Mouse (Mus musculus) intestine, postnatal 0 days (tissue): ENCODE measurements around the gene Zg16. TPM values are rescaled to one million over a fixed set of nuclear protein-coding genes. Genes with fewer than 3 reads are reported as not detected.

Experiments used
- ATAC-seq: fragments of 200-750 bp; cut with Nextera tagmentation; 2 replicates; pipeline ENCODE4 v1.8.0; 2017; ENCODE audit warnings: mild to moderate bottlenecking, moderate TSS enrichment, moderate library complexity
- H3K27ac ChIP-seq: fragments of 300-500 bp; sonication (generic); 2 replicates; pipeline ENCODE4 v1.5.1; 2014; ENCODE audit warnings: mild to moderate bottlenecking, low read depth, low read length, moderate library complexity
- H3K27me3 ChIP-seq: fragments of 300-500 bp; sonication (generic); replicated peaks from 2 replicates; pipeline ENCODE4 v1.6.1; 2014; ENCODE audit warnings: low read length, mixed read lengths; ENCODE audit not compliant: control insufficient read depth, insufficient read depth
- H3K36me3 ChIP-seq: fragments of 300-500 bp; sonication (generic); 2 replicates; pipeline ENCODE4 v1.6.1; 2014; ENCODE audit warnings: mild to moderate bottlenecking, moderate library complexity; ENCODE audit not compliant: control insufficient read depth, insufficient read depth
- H3K4me1 ChIP-seq: fragments of 300-500 bp; sonication (generic); replicated peaks from 2 replicates; pipeline ENCODE4 v1.6.1; 2014; ENCODE audit warnings: antibody characterized with exemption, low read length, mixed read lengths; ENCODE audit not compliant: control insufficient read depth, insufficient read depth
- H3K4me2 ChIP-seq: fragments of 300-500 bp; sonication (generic); replicated peaks from 2 replicates; pipeline ENCODE4 v1.6.1; 2014; ENCODE audit warnings: low read depth, mild to moderate bottlenecking, moderate library complexity
- H3K4me3 ChIP-seq: fragments of 300-500 bp; sonication (generic); 2 replicates; pipeline ENCODE4 v1.5.1; 2014; ENCODE audit warnings: low read depth, low read length
- H3K9ac ChIP-seq: fragments of 300-500 bp; sonication (generic); 2 replicates; pipeline ENCODE4 v1.6.1; 2014; ENCODE audit warnings: mild to moderate bottlenecking, low read depth, low read length
- H3K9me3 ChIP-seq: fragments of 300-500 bp; sonication (generic); 2 replicates; pipeline ENCODE4 v1.6.1; 2016; ENCODE audit warnings: mixed run types; ENCODE audit not compliant: control insufficient read depth
- CTCF ChIP-seq: sonication (generic); IDR thresholded peaks from 2 replicates; pipeline ENCODE4 v1.5.1; 2016; ENCODE audit warnings: low read depth, mild to moderate bottlenecking, control low read depth, antibody characterized with exemption, moderate library complexity
- WGBS: fragments of 180-500 bp; shearing (Covaris S2); extraction: QIAGEN DNeasy Blood & Tissue Kit; methylation state at CpG from one replicate; pipeline ENCODE4 v1.1.7; 2014; 5-methylcytosine and 5-hydroxymethylcytosine counted together
- polyA plus RNA-seq: library from polyadenylated mRNA; unstranded; fragments of >200 nt; fragmentation: Nextera tagmentation; extraction: Ambion mirVana; gene quantifications from 2 replicates; pipeline ENCODE4 v1.2.1, GENCODE M21; 2015

Gene Zg16
- polyA plus RNA-seq, 1 experiment from 2014 or later: 225 TPM

DNA sequence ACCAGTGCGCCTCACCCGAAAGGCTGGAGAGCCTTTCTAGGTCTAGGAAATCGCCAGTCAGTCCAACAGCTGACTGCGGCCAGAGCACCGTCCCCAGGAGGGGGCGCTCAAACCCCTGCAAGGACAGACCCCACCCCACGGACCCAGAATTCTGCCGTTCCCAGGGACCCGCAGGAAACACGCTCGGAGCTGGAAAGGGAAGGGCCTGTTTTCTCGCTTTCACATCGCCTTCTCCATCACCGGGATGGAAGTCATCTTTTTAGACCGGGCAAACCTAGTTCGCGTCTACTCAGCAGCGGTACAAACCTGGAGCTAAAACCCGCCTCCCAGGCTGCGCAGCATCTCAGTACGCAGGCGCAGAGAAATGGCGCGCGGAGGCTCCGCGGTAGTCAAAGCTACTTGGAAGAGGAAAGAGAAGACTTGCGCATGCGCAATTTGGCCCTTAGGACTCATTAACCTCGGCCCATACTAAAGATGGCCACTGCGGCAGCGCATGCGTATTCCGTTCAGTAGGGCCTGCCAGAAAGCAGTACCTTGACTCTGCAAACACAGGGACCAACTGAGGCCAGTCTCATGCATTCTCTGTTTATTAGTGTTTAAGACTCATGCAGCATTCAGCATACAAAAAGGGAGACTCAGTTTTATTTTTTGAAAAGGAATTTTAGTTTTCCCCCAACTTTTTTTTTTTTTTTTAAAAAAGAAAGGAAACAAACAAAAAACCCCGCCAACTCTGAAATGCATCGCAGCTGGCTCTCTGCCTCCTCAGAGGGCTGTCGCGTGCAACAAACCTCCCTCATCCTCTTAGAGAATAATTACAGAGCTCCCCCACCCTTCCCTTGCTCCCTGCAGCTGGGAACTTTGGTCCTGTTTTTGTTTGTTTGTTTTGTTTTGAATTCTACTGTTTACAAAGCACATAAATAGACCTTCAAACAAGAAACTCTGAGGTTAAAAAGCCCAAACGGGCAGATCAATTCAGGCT lies 69.9 kb downstream of the Zg16 start, which contains the start of gene Pagr1a:
Pagr1a (minus strand) TSS at position 382 of the 979 bp plus-strand sequence.
- peak within 1 kb of the TSS; percentile 73 for H3K9ac ChIP-seq
- peak; percentile 92 for TF ChIP-seq CTCF
- WGBS: 2% methylated on average over 39 of the region's 39 CpGs
- H3K4me2 ChIP-seq: peak within 1 kb of the TSS; percentile 82
- peak within 1 kb of the TSS; percentile 81 for H3K27ac ChIP-seq
- H3K4me1 ChIP-seq: peaks cover 9% of the 10 kb centered on the region; the same call in 1 of the 2 replicates
- no peaks in the 10 kb centered on the region for H3K9me3 ChIP-seq
- peak; percentile 85 for ATAC-seq
- H3K4me3 ChIP-seq: peak within 1 kb of the TSS; percentile 59
- peaks cover 10% of the 10 kb centered on the region; the same call in 1 of the 2 replicates for H3K36me3 ChIP-seq
- no peaks in the 10 kb centered on the region for H3K27me3 ChIP-seq

- peak overlapping the region; percentile 59 for H3K4me3 ChIP-seq
- peaks cover 5% of the 10 kb centered on the region; the same call in 1 of the 2 replicates for H3K4me1 ChIP-seq
- H3K9me3 ChIP-seq: no peaks in the 10 kb centered on the region
- WGBS: 0% methylated on average over 21 of the region's 22 CpGs
- peak overlapping the region; percentile 73 for H3K9ac ChIP-seq
- H3K27ac ChIP-seq: peak overlapping the region; percentile 81
- H3K4me2 ChIP-seq: peak overlapping the region; percentile 82
- 0 out of 2 replicates have a peak, but pooled peaks cover 7% of the 10 kb centered on the region for H3K36me3 ChIP-seq
- no peak for TF ChIP-seq CTCF
- peak; percentile 37 for ATAC-seq
- no peaks in the 10 kb centered on the region for H3K27me3 ChIP-seq
These were observed 70.6 kb downstream of the Zg16 start for GRCm38 (mm10) chr7:127016486-127016938.

DNA sequence TGATC lies 70.8 kb downstream of the Zg16 start, which contains the start of gene Pagr1b:
Pagr1b (minus strand) TSS at position 4 of the 5 bp plus-strand sequence.
- no peak for ATAC-seq
- Histone ChIP-seq H3K9me3 (no peaks in the 10 kb centered on the region), H3K4me2 (peak within 1 kb of the TSS; percentile 82), H3K27ac (peak within 1 kb of the TSS; percentile 81), H3K27me3 (no peaks in the 10 kb centered on the region), H3K4me1 (peaks cover 3% of the 10 kb centered on the region; the same call in 1 of the 2 replicates), H3K4me3 (peak within 1 kb of the TSS; percentile 59), H3K9ac (peak within 1 kb of the TSS; percentile 73), H3K36me3 (0 out of 2 replicates have a peak, but pooled peaks cover 7% of the 10 kb centered on the region)
- TF ChIP-seq CTCF: no peak

DNA sequence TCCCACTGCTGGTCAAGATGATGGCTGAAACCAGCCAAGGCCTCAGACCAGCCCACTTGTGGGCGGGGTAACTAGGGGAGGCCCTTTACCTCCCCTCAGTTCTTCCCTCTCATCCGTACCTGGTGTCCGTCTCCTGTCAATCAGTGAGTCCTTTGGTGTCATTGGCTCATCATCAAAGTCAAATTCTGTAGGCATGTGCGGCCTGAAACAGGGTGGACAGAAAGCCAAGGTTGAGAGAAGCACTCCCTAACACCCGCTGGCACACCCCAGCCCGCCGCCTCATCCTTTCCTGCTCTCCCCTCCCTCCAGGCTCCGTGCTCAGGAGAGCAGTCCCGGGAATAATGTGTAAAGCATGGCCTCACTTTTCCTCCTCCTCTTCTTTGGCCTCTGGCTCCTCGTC lies 71.0 kb downstream of the Zg16 start:
- no peak for ATAC-seq
- no peaks in the 10 kb centered on the region for H3K9me3 ChIP-seq
- no peak for TF ChIP-seq CTCF
- H3K27me3 ChIP-seq: no peaks in the 10 kb centered on the region
- H3K27ac ChIP-seq: peak overlapping the region; percentile 81
- H3K4me3 ChIP-seq: peak overlapping the region; percentile 59
- peaks cover under 1% of the 10 kb centered on the region; the same call in 1 of the 2 replicates for H3K4me1 ChIP-seq
- 0 out of 2 replicates have a peak, but pooled peaks cover 7% of the 10 kb centered on the region for H3K36me3 ChIP-seq
- H3K9ac ChIP-seq: peak overlapping the region; percentile 73
- under 1% methylated on average over 10 of the region's 10 CpGs for WGBS
- peak overlapping the region; percentile 82 for H3K4me2 ChIP-seq

DNA sequence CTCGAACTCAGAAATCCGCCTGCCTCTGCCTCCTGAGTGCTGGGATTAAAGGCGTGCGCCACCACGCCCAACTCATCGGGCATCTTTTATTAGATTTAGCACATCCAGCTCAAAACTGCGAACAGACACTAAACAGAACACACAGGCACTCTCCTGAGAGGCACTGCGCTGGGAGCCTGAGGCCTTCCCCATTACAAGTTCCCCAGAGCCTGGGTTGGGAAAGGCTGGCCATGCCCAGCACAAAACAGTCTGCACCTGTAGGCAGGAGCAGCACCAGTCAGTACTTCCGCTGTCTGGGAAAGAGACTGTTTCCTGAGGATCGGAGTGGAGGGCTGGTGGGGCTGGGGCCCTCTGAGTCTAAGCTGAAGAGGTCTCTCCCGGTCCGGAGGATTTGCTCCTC lies 72.1 kb downstream of the Zg16 start:
- no peak for TF ChIP-seq CTCF
- no peaks in the 10 kb centered on the region for H3K27me3 ChIP-seq
- H3K36me3 ChIP-seq: 0 out of 2 replicates have a peak, but pooled peaks cover 7% of the 10 kb centered on the region
- WGBS: 89% methylated on average over 12 of the region's 12 CpGs
- no peak overlapping the region for H3K9ac ChIP-seq
- H3K4me3 ChIP-seq: no peak overlapping the region
- H3K4me1 ChIP-seq: no peaks in the 10 kb centered on the region
- peak overlapping the region; percentile 54; the same call in 1 of the 2 replicates for H3K27ac ChIP-seq
- no peak for ATAC-seq
- no peaks in the 10 kb centered on the region for H3K9me3 ChIP-seq
- H3K4me2 ChIP-seq: peak overlapping the region; percentile 69

DNA sequence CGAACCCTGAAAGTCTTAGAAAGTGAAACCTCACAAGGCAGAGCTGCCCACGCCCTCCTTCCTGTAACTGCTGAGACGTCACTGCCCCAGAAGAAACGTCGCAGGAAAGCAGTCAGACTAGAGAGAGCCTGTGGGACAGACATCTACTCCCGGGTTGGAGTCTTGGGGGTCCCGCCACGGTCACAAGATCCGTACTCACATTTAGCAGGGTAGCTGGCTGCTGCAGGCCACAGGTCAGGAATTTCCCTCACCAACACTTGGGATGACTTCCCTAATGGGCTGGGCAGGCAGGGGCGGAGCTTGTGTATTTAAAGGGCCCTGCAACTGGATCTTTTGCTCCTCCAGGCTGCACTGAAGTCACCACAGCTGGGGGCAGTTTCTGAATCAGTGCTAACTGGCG lies 72.8 kb downstream of the Zg16 start, which contains the start of gene Mvp:
Mvp (minus strand) TSS at position 302 of the 400 bp plus-strand sequence.
- peak within 1 kb of the TSS; percentile 68 for H3K27ac ChIP-seq
- peak within 1 kb of the TSS; percentile 64 for H3K4me3 ChIP-seq
- H3K9me3 ChIP-seq: no peaks in the 10 kb centered on the region
- ATAC-seq: no peak
- 0 out of 2 replicates have a peak, but pooled peaks cover 7% of the 10 kb centered on the region for H3K36me3 ChIP-seq
- peak within 1 kb of the TSS; percentile 69 for H3K4me2 ChIP-seq
- no peak for TF ChIP-seq CTCF
- peaks cover 2% of the 10 kb centered on the region; the same call in 1 of the 2 replicates for H3K4me1 ChIP-seq
- 11% methylated on average over 11 of the region's 11 CpGs for WGBS
- H3K9ac ChIP-seq: peak within 1 kb of the TSS; percentile 54
- H3K27me3 ChIP-seq: no peaks in the 10 kb centered on the region
